Comparison of ENCODE assay signal across 18 mouse cellular contexts in the genomic region with DNA sequence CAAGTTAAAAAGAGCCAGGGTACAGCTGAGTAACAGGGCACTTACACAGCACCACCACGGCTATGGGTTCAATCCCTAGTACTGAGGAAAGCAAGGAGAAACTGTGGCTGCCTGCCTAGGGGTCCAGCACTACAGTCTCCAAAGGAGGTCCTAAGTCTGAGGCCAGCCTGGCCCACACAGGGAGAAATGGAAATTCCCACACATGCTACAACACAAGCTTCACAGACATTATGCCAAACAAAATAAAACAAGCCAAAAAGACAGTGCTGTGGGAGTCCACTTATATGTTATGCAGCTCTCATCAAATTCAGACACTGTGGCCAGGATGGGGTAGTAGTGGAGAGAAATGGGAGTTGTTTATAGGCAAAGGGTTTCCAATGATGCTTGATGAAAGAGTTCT.
"Had no signal": no experiment of that assay in that cellular context is flagged by ENCODE, and none has a peak within 500 bp of the region (broad histone marks: within the 10 kb centered on the region; RNA-seq: fewer than 3 reads in every experiment).

No protein-coding gene starts in this region.

- H3K4me2 ChIP-seq: lung, embryonic 14.5 days; midbrain, embryonic 13.5 days; midbrain, embryonic 15.5 days; neural tube, embryonic 13.5 days; neural tube, embryonic 15.5 days; stomach, embryonic 15.5 days had no signal

- H3K36me3 ChIP-seq: midbrain, embryonic 10.5 days; midbrain, embryonic 13.5 days; midbrain, embryonic 15.5 days; neural tube, embryonic 13.5 days; neural tube, embryonic 15.5 days; stomach, embryonic 15.5 days had no signal

- H3K27me3 ChIP-seq: midbrain, embryonic 13.5 days; midbrain, embryonic 15.5 days; neural tube, embryonic 13.5 days; neural tube, embryonic 15.5 days; stomach, embryonic 15.5 days had no signal

- H3K9ac ChIP-seq: lung, embryonic 14.5 days; midbrain, embryonic 13.5 days; midbrain, embryonic 15.5 days; neural tube, embryonic 13.5 days; neural tube, embryonic 15.5 days; stomach, embryonic 15.5 days had no signal

- H3K4me3 ChIP-seq: midbrain, embryonic 10.5 days; midbrain, embryonic 13.5 days; midbrain, embryonic 15.5 days; myocyte; neural tube, embryonic 13.5 days; neural tube, embryonic 15.5 days; stomach, embryonic 15.5 days had no signal

- H3K9me3 ChIP-seq: midbrain, embryonic 10.5 days; midbrain, embryonic 13.5 days; midbrain, embryonic 15.5 days; neural tube, embryonic 13.5 days; neural tube, embryonic 15.5 days; stomach, embryonic 15.5 days had no signal

- H3K27ac ChIP-seq: midbrain, embryonic 10.5 days; midbrain, embryonic 13.5 days; midbrain, embryonic 15.5 days; neural tube, embryonic 13.5 days; neural tube, embryonic 15.5 days; stomach, embryonic 15.5 days; stomach, postnatal 0 days had no signal

- ATAC-seq: midbrain, embryonic 13.5 days; midbrain, embryonic 15.5 days had no signal

- DNase-seq: lung, adult 18-20 months; lung, embryonic 14.5 days; lung, postnatal 10 days; lung, postnatal 4 days; retina, postnatal 1 day; right cerebral cortex, adult 18-20 months; right cerebral cortex, postnatal 14 days; thymus, adult 2 months; thymus, postnatal 25 days; thymus, postnatal 4 days had no signal
